11 mouse cellular contexts compared by ENCODE assay signal in genomic region chr3:131642681-131643292, GRCm38 (mm10).
DNase-seq lines count a peak whose midpoint lies in the region; ATAC-seq lines count a peak whose summit lies in the region.
"Had no signal": no experiment of that assay in that cellular context is flagged by ENCODE, and none has a peak within 500 bp of the region (broad histone marks: within the 10 kb centered on the region; RNA-seq: fewer than 3 reads in every experiment).

No protein-coding gene starts in this region.

- H3K27ac ChIP-seq in macrophage = peak overlapping the region; percentile 66

- WGBS in macrophage (ENCODE audit: missing documents) = 11% methylated on average over 20 of the region's 20 CpGs

- peak; percentile 23 to 49 for DNase-seq in heart, adult 18-20 months
- no peak for DNase-seq in heart, postnatal 25 days (ENCODE audit: low spot score)
- peak; percentile 87 for DNase-seq in 416B (ENCODE audit: low read depth)
- no peak for DNase-seq in gastrocnemius, postnatal 10 days
- no peak for DNase-seq in urinary bladder, postnatal 25 days (ENCODE audit: low spot score)
- no peak for DNase-seq in cerebellum, adult 11 months
- DNase-seq: gastrocnemius, postnatal 36 days had no signal

- peak; percentile 38; the same call in 1 of the 2 replicates for ATAC-seq in frontal cortex, adult (ENCODE audit: low TSS enrichment)
- ATAC-seq: CD4-positive, CD25-positive, alpha-beta regulatory T cell, adult 4 months; inflammation-experienced regulatory T-cells, adult 6 months had no signal

- no peak overlapping the region for H3K4me3 ChIP-seq in macrophage (ENCODE audit: inconsistent target)

- H3K36me3 ChIP-seq in macrophage (ENCODE audit: inconsistent target) = no peaks in the 10 kb centered on the region

- no peaks in the 10 kb centered on the region for H3K79me2 ChIP-seq in macrophage (ENCODE audit: inconsistent target)

- intact Hi-C loops in heart, postnatal 25 days (cut with DNase I) = no loop called here

Comparison
In these comparisons a context has a peak if more than half of its experiments do, and no peak if none do; other contexts are left out.
1. DNase-seq: peak in heart, adult 18-20 months (2 of 2) and 416B (single experiment); none in heart, postnatal 25 days (single experiment), gastrocnemius, postnatal 10 days (single experiment), urinary bladder, postnatal 25 days (single experiment) and cerebellum, adult 11 months (single experiment).